Mouse (Mus musculus) brown adipose tissue, adult 24 weeks (tissue): ENCODE measurements around the gene Btrc. TPM values are rescaled to one million over a fixed set of nuclear protein-coding genes. Genes with fewer than 3 reads are reported as not detected.
"Not testable (repeated sequence)": the region's sequence is repeated elsewhere in the genome, so short reads cannot be mapped to it uniquely, and the experiment has no call there.

Experiments
- H3K27ac ChIP-seq: fragments of 200-500 bp; replicated peaks from 2 replicates; pipeline ENCODE4 v1.5.1; 2012; ENCODE audit warnings: low read depth, mild to moderate bottlenecking, low read length
- H3K4me1 ChIP-seq: fragments of 200-500 bp; 2 replicates; pipeline ENCODE4 v1.6.1; 2012; ENCODE audit warnings: low read length, mixed read lengths; ENCODE audit not compliant: control insufficient read depth, insufficient read depth, insufficient read length
- H3K4me3 ChIP-seq: fragments of 200-500 bp; 2 replicates; pipeline ENCODE4 v1.5.1; 2012; ENCODE audit warnings: low read depth, mild to moderate bottlenecking, low read length, moderate library complexity; ENCODE audit not compliant: insufficient read depth
- polyA plus RNA-seq: library from polyadenylated mRNA; stranded (reverse); fragments of >200 nt; gene quantifications from 2 replicates; pipeline ENCODE4 v1.2.4, GENCODE M21; 2012; ENCODE audit not compliant: missing spikeins, insufficient read depth, insufficient read length

The Btrc gene
- polyA plus RNA-seq, 1 experiment, result 9.7 TPM

- peak overlapping the region; percentile 47 for H3K4me3 ChIP-seq
- H3K4me1 ChIP-seq, result no peaks in the 10 kb centered on the region
- H3K27ac ChIP-seq, result no peak overlapping the region
Measured at GRCm38 (mm10) chr19:45544925-45545321, 181.4 kb downstream of the Btrc start.

GRCm38 (mm10) chr19:45548196-45548595 is 184.7 kb downstream of the Btrc start:
- not testable (repeated sequence) for H3K4me1 ChIP-seq, H3K27ac ChIP-seq, H3K4me3 ChIP-seq

GRCm38 (mm10) chr19:45549128-45549915 is 185.8 kb downstream of the Btrc start:
- Histone ChIP-seq H3K4me3 (no peak overlapping the region), H3K27ac (no peak overlapping the region), H3K4me1 (no peaks in the 10 kb centered on the region)

- H3K4me3 ChIP-seq, result no peak overlapping the region
- no peak overlapping the region for H3K27ac ChIP-seq
- H3K4me1 ChIP-seq, result no peaks in the 10 kb centered on the region
Measured at GRCm38 (mm10) chr19:45549948-45550347, 186.4 kb downstream of the Btrc start.

- Histone ChIP-seq H3K4me3 (no peak overlapping the region), H3K4me1 (no peaks in the 10 kb centered on the region), H3K27ac (no peak overlapping the region)
Measured at GRCm38 (mm10) chr19:45552187-45552586, 188.7 kb downstream of the Btrc start.

GRCm38 (mm10) chr19:45554136-45554535 is 190.6 kb downstream of the Btrc start:
- Histone ChIP-seq H3K4me1 (no peaks in the 10 kb centered on the region), H3K4me3 (no peak overlapping the region), H3K27ac (no peak overlapping the region)

GRCm38 (mm10) chr19:45560153-45560890 is 196.8 kb downstream of the Btrc start, which contains the start of the genes Poll and Gm17018:
TSS of gene Poll (minus strand) at chr19:45560531.
TSS of gene Gm17018 (plus strand) at chr19:45560615.
- Histone ChIP-seq H3K4me3 (peak within 1 kb of the TSS; percentile 93), H3K27ac (no peak within 1 kb of the TSS; the same call in 1 of the 2 replicates), H3K4me1 (peaks cover 2% of the 10 kb centered on the region; the same call in 1 of the 2 replicates)

- Histone ChIP-seq H3K4me3 (no peak overlapping the region), H3K4me1 (no peaks in the 10 kb centered on the region), H3K27ac (no peak overlapping the region)
Measured at GRCm38 (mm10) chr19:45565925-45566715, 202.6 kb downstream of the Btrc start.

GRCm38 (mm10) chr19:45567367-45567766 is 203.8 kb downstream of the Btrc start:
- Histone ChIP-seq H3K4me1 (no peaks in the 10 kb centered on the region), H3K27ac (no peak overlapping the region), H3K4me3 (no peak overlapping the region)

GRCm38 (mm10) chr19:45573033-45573432 is 209.5 kb downstream of the Btrc start:
- Histone ChIP-seq H3K4me3 (no peak overlapping the region), H3K4me1 (peaks cover 6% of the 10 kb centered on the region; the same call in 1 of the 2 replicates)

GRCm38 (mm10) chr19:45573861-45574267 is 210.3 kb downstream of the Btrc start:
- Histone ChIP-seq H3K4me3 (no peak overlapping the region), H3K27ac (no peak overlapping the region), H3K4me1 (peaks cover 6% of the 10 kb centered on the region; the same call in 1 of the 2 replicates)

More at GRCm38 (mm10) chr19:45573033-45573432, 209.5 kb downstream of the Btrc start:
- no peak overlapping the region for H3K27ac ChIP-seq

GRCm38 (mm10) chr19:45574339-45574898 is 210.9 kb downstream of the Btrc start:
- Histone ChIP-seq H3K27ac (no peak overlapping the region), H3K4me1 (peaks cover 6% of the 10 kb centered on the region; the same call in 1 of the 2 replicates), H3K4me3 (no peak overlapping the region)

GRCm38 (mm10) chr19:45574941-45575631 is 211.6 kb downstream of the Btrc start:
- Histone ChIP-seq H3K4me3 (0 out of 2 replicates have a peak overlapping the region, but pooled peaks have one; percentile 2), H3K27ac (no peak overlapping the region), H3K4me1 (peaks cover 6% of the 10 kb centered on the region; the same call in 1 of the 2 replicates)

- no peak overlapping the region for H3K4me3 ChIP-seq
- H3K4me1 ChIP-seq, result peaks cover 6% of the 10 kb centered on the region; the same call in 1 of the 2 replicates
- no peak overlapping the region for H3K27ac ChIP-seq
Measured at GRCm38 (mm10) chr19:45575632-45576001, 212.1 kb downstream of the Btrc start.
